Mouse (Mus musculus): ENCODE data around the gene C2cd4a.

C2cd4a gene

DNA sequence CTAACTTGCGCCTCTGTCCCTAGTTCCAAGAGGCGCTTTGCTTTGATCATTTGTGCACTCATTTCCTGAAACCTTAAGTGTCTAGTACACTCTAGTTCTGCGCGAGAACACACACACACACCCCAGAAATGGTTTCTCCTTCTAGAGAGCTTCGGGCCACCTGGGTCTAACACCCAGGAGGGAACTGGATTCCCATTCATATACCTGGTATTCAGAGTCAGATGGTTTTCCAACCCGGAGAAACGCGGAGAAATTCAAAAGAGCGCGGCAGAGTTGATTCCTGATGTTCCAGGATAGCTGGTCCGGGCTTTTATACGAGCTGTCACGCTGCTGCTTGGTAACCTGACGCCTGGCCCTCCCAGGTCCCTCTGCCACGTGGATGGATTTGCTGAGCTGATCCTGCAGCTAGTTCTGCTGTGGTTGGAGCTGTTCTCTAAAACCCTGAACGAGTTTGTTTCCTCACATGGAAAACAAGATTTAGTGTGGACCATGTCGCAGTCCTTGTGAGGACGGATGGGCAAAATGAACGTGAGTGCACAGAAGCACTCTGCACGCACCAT lies at the start of gene C2cd4a:
Gene C2cd4a (minus strand): TSS at position 285 of the 560 bp plus-strand sequence.
- DNase-seq (ENCODE audit: low spot score in 2 of 2), result no peak

DNA sequence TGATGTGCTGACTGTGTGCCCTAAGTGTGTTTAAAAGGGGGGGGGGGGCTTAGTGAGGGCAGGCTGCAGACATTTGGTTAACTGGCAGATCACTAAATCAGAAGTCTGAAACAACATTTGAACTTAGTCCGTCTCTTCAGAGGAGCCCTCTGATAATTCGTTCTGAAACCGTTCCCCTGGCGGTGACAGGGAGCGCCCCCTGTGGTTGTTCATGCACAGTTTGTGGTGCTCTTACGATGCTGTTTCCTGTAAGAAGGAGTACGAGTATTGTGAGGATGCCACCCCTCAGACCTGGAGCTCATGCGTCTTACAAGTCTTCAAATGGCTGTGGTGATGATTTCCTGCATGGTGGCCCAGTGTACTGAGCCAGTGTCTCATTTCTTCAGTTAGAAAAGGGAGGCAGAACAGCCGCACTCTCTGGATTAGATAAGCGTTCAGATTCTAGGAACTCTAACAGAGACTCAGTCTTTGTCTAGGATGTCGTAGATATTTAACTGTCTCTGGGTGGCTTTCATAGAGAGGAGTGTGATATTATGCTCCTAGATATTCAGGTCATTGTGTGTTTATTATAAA lies 46.2 kb upstream of the C2cd4a start:
- no peak for DNase-seq (ENCODE audit: low spot score in 2 of 2)

- DNase-seq (ENCODE audit: low spot score in 2 of 2), result no peak
Observed at GRCm38 (mm10) chr9:67877081-67877718, 45.1 kb upstream of the C2cd4a start.

DNA sequence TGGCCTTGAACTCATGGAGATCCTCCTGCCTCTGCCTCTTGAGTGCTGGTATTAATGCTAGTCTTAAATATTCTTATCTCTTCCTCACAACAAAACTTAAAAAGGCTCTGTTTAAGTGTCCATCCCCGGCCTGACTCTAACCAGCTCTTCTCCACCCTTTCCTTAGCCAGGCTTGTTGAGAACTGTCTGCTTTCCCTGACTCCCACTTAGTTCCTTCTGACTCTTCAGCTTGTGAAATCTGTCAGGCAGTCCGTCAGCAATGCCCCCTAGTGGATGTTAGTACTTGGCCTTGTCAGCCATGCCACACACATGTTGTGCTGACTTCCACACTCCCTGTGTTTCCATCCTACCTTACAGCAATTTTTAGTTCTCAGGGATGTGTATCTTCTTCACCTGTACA lies 43.2 kb upstream of the C2cd4a start:
- no peak for DNase-seq (ENCODE audit: low spot score in 2 of 2)

GRCm38 (mm10) chr9:67874522-67875222 lies 42.5 kb upstream of the C2cd4a start:
- DNase-seq (ENCODE audit: low spot score in 2 of 2), result no peak

DNA sequence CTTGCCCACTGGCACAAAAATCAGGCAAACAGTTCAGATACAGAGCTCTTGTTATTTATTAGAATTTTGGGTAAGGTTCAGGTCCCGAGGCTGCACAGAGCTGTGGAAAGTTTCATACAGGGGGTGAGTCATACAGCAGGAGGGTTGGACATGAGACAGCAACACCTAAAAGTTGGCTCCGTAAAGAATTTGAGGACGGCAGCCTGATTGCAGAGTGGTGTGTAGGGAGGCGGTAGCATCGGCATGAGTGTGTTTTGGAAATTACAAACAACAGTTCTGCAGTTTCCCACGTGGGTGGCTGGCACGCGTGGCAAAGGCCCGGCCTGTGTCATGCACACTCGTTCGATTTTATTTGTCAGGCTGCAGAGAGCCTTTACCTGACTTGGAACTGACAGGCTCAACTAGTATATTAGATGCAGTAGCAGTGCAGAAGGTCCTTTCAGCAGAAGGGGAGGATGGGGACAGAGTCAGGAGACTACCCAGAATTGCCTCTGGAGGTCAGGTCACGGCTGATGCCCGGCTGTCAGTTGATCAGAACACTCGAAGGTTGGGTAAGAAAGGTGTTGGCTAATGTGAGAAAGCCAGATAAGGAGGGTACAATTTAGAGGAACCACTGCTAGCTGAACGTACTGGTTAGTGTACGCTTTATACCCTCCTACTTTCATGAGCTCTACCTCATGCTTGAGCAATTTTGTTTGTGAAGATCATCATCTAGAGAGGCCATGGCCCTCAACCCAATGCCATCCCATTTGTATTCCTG lies 37.7 kb upstream of the C2cd4a start:
- DNase-seq (ENCODE audit: low spot score in 2 of 2), result no peak

GRCm38 (mm10) chr9:67867411-67867810 lies 35.3 kb upstream of the C2cd4a start:
- DNase-seq (ENCODE audit: low spot score in 2 of 2), result no peak

DNA sequence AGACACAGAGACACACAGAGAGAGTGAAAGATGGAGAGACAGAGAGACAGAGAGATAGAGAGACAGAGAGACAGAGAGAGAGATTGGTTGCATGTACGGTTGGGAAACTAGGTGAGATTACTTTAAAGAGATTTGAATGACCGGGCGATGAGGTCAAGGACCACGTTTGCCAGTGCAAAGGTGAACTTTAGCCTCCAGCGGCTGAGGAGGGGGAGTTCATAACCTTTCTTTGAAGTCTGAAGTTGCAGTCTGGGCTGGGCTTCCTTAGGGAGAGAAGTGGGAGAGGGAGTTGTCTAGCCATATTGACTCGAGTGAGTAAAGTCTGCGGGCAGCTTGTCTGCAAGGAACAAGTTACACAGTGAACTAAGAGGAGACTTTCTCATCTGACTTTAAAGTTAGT lies 33.3 kb upstream of the C2cd4a start:
- DNase-seq (ENCODE audit: low spot score in 2 of 2), result no peak

DNA sequence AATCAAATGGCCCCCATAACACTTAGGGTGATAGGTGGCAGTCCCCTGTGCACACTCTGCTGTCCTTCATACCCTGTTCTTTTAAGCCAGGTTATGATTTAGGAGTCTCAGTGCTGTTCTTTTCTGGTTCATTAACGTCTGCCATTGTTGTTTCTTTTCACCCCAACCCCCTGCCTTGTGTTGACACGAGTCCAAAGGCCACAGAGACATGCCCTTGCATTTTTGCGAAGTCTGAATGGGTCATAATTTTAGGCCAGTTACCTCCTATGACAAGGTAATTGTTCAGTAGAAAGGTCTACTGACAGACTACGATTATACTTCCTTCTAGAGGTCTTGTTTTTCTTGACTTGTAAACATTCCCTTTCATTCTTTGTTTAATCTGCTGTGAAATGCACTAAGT lies 31.9 kb upstream of the C2cd4a start:
- no peak for DNase-seq (ENCODE audit: low spot score in 2 of 2)

- DNase-seq (ENCODE audit: low spot score in 2 of 2), result no peak
Observed at GRCm38 (mm10) chr9:67863332-67863731, 31.2 kb upstream of the C2cd4a start.

DNA sequence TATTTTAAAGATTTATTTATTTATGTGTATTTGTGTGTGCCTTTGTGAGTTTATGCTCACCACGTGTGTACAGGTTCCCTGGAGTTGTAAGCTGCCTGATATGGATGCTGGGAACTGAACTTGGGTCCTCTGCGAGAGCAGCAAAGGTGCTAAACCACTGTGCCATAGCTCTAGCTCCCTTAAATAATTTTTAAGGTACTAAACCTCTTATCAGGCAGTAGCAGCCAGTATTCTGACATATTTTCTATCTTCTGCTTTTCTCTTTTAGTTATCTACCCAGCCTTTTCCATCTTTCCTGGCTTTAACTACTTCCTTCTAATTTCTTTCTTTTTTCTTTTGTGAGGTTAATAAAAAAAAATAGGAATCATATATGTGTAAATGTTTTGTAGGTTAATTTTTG lies 28.1 kb upstream of the C2cd4a start:
- DNase-seq (ENCODE audit: low spot score in 2 of 2), result no peak

GRCm38 (mm10) chr9:67851150-67851549 lies 19.0 kb upstream of the C2cd4a start:
- DNase-seq (ENCODE audit: low spot score in 2 of 2), result no peak

DNA sequence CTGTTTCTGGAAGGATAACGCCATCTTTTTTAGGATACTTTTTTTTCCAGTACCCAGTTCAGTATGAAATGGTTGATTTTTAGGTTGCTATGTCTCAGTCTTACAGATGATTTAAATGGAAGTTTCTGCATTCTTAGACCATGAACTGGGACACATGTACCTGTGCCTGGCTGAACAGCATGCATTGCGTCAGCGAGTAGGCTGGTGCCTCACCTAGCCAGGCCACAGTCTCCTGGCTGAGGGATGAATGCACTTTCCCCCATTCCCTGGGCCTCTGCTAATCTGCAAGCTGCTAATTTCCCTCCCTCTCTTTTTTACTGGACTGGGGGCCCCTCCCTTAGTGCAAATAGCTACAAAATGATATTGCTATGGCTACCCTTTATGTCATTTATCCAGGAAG lies 17.7 kb upstream of the C2cd4a start:
- DNase-seq (ENCODE audit: low spot score in 2 of 2), result no peak

DNA sequence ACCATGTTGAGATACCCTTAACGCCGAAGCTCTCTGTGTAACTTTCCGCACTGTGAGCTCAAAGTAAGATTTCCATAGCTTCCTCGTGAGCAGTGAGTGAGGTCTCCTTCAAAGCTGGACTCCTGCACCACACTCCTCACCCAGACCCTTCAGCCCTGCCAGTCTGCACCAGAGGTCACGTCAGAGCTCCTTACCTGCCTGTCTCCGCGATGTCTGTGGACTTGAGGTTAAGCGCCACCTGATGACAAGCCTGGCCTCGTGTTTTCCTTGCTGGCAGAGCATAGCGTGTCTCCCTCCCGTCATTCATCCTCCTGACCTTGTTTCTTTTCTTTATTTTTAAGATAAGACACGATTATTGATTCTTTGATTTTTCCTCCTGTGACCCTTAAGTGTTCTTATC lies 17.3 kb upstream of the C2cd4a start:
- DNase-seq (ENCODE audit: low spot score in 2 of 2), result no peak

- DNase-seq (ENCODE audit: low spot score in 2 of 2), result no peak
Observed at GRCm38 (mm10) chr9:67847606-67848005, 15.5 kb upstream of the C2cd4a start.

- no peak for DNase-seq (ENCODE audit: low spot score in 2 of 2)
Observed at GRCm38 (mm10) chr9:67846089-67846488, 14.0 kb upstream of the C2cd4a start.

DNA sequence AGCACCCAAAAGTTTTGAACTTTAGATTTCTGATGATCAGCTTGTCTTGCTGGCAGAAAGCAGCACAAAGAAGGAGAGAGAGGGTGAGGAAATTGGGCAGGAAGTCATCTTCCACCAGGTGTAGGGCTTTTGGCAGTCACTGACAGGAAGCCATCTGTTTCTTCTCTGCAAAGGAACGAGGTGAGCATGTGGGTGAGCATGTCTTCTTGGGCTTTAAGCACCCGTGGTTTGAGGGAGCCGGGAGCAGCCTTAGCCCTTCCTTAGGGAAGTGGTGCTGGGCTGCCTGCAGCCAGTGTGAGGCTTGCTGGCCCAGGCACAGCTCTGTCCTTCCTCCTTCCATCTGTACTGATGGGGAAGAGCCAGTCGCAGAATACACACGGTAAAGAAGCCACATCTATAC lies 13.5 kb upstream of the C2cd4a start:
- DNase-seq (ENCODE audit: low spot score in 2 of 2), result no peak

GRCm38 (mm10) chr9:67845012-67845411 lies 12.9 kb upstream of the C2cd4a start:
- DNase-seq (ENCODE audit: low spot score in 2 of 2), result no peak

DNA sequence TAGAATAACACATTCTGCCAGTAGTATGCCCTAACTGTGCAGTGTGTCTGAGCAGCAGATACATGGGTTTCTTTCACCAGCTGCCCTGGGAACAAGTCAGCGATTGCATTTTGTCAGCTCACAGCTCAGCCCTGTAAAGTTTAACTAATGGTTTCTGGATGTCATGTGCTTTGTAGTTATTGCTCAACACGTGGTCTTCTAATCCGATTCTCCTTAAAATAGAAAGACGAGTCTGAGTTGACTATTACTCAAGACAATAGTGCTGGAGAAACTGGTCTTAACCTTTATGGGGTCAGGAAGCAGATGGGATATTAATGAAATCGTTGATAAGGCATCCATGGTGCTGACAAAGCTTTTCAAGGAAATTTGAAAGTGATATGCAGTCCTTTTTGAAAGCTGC lies 10.7 kb upstream of the C2cd4a start:
- DNase-seq (ENCODE audit: low spot score in 2 of 2), result no peak

GRCm38 (mm10) chr9:67839981-67840859 lies 8.1 kb upstream of the C2cd4a start, which contains the start of gene Vps13c:
Gene Vps13c (plus strand): TSS chr9:67840396.
- DNase-seq (ENCODE audit: low spot score in 2 of 2), result peak; percentile 62 to 74

DNA sequence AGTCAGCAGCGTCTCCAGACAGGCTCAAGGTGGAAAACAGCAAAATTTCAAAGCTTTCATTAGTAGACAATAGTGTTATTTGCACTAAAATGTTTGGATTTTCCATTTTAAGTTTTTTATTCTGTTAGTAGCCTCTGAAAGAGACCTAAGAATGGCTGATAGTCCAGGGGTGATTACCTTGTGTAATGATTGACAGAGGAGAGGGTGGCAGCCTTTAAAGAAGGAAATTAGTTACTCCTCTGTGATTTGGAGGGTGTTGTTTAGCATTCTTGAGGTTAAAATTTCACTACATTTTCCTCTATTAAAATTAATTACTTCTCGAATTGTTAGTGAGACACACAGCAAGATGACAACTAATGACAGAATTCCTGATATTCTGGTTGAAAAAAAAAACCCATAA lies 5.2 kb upstream of the C2cd4a start:
- no peak for DNase-seq (ENCODE audit: low spot score in 2 of 2)
